Mouse (Mus musculus): ENCODE measurements around the gene Deaf1. TPM values are rescaled to one million over a fixed set of nuclear protein-coding genes. Genes with fewer than 3 reads are reported as not detected.

Deaf1 gene
- total RNA-seq, 2 experiments from 2014 or later = 13.3 to 14.0 TPM

DNA sequence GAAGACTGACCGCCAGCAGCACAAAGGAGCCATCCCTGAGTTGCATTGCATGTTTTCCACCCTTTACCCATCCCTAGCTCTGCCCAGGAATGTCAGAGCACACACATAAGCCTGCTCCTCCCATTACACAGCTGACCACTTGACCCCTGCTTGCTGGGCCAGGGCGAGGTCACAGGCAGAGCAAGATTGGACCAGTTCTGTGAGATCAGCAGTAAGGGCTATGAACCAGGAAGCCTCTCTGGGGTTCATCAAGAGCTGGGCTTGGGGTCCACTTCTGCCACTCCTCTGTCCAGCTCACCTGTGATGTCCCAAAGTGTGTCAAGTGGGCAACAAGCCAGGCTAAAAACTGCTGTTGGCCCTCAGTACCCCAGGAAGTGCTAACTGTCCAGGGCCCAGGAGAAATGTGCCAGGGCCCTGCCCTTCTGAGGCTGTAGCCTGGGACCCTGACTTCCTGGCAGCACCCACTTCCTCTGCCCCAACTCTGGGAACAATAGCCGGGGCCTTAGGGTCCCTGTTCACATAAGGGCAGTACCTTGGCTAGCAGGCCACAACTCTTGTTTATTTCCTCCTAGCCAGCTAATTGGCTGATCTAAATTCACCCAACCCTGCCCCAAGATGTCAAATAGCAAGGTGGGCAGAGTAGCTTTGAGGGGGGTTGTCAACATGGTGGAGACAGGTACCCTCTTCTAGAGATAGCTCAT, 10.4 kb upstream of the Deaf1 start:
- peak overlapping the region; percentile 64 for H3K4me3 ChIP-seq
- DNase-seq = no peak
- intact Hi-C loops (cut with DNase I) = no loop called here
- no peak for TF ChIP-seq CTCF (IDR thresholded peaks at IDR 0.05)
- H3K27ac ChIP-seq = peak overlapping the region; percentile 74

DNA sequence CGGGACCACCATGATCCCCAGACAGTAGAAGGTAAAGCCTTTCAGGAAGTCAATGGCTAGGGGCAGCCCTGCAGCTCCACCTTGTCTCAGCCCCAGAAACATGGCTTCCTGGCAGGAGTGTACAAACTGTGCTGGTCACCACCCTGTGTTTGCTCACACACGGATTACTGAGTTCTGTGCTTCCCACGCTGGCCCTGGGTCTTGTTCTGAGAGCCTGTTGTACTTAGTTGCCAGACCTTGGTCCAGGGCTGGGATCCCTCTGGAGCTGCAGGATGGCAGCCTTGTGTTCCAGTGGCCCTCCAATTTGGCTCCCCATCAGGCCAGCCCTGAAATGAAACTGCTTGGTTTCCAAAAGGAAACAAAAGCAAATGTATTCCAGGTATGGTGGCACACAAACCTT, 8.8 kb upstream of the Deaf1 start:
- no peak overlapping the region for H3K27ac ChIP-seq
- DNase-seq = no peak
- TF ChIP-seq CTCF (IDR thresholded peaks at IDR 0.05) = no peak
- intact Hi-C loops (cut with DNase I) = no loop called here
- H3K4me3 ChIP-seq = no peak overlapping the region

DNA sequence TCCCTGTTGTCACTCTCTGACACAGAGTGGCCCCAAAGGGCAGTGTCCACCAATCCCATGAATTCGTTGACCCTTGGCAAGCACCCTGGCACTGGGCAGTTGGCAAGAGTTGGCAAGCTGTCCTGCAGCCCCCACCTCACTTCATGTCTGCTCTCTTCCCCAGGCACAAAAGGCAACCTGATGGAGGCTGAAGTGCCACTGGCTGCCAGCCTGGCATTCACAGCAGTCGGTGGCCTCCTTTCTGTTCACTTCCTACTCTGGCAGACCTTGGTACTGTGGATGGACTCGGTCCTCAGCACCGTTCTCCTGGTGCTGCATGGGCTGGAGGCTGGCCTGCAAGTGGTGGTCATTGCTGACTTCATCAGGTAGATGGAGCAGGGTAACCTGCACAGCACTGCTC, 8.2 kb upstream of the Deaf1 start:
- intact Hi-C loops (cut with DNase I) = no loop called here
- Histone ChIP-seq H3K4me3 (no peak overlapping the region), H3K27ac (0 out of 2 replicates have a peak overlapping the region, but pooled peaks have one; percentile 20)
- TF ChIP-seq CTCF (IDR thresholded peaks at IDR 0.05) = no peak
- no peak for DNase-seq

DNA sequence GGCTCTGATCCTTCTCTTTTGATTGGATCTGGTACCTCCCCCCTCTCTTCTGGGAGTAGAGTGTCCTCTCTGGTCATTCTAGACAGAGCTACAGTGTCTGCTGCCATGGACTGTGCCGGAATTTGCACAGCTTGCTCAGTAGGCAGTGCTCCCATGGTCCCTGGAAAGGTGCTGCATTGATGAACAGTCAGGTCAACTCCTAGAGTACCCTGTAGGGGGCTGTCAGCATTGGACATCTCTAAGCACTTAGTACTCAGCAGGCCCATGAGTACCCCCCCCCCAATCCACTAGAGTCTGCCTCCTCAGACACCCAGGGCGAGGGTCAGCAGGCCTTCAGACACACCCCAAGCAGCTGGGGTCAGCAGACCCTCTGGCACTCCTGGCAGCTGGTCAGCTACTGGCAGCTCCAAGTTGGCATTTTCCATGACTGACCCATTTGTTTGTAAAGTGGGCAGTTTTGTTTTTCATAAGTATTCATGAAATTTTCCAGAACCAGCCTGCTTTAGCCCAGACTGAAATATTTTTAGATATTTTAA, 7.6 kb upstream of the Deaf1 start:
- no peak overlapping the region for H3K4me3 ChIP-seq
- 0 out of 2 replicates have a peak overlapping the region, but pooled peaks have one; percentile 6 for H3K27ac ChIP-seq
- DNase-seq = no peak
- intact Hi-C loops (cut with DNase I) = no loop called here
- no peak for TF ChIP-seq CTCF (IDR thresholded peaks at IDR 0.05)

DNA sequence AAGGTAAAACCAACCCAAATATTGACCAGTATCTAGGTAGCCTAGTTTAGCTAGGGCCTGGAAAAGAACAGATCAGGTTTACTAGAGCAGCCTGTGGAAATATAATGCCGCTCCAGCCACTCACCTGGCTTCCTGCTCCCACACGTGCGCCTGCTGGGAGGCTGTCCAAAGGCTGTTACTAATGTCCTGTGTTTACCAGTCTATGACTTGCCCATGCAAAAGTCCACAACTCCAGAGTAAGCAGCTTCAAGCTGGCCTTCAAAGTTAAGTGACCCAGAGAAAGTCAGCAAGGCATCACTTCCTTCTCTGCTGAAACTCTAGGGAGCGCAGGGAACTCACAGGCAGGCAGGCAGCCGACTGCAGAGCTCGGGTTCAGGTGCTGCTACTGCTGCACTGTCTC, 4.5 kb upstream of the Deaf1 start:
- TF ChIP-seq CTCF (IDR thresholded peaks at IDR 0.05) = no peak
- no peak overlapping the region for H3K4me3 ChIP-seq
- no peak for DNase-seq
- no peak overlapping the region for H3K27ac ChIP-seq
- intact Hi-C loops (cut with DNase I) = no loop called here

DNA sequence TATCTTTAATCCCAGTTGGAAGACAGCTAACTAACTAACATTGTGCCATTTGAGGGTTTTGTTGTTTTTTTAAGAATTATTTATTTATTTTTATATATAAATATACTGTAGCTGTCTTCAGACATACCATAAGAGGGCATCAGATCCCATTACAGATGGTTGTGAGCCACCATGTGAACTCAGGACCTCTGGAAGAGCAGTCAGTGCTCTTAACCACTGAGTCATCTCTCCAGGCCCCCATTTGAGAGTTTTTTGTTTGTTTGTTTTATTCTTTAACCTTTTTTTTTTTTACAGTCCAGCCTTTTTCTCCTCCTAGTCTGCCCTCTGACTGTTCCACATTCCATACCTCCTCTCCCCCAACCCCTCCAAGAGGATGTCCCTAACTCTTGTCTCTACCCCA, 3.2 kb upstream of the Deaf1 start:
- TF ChIP-seq CTCF (IDR thresholded peaks at IDR 0.05) = no peak
- intact Hi-C loops (cut with DNase I) = no loop called here
- no peak overlapping the region for H3K27ac ChIP-seq

DNA sequence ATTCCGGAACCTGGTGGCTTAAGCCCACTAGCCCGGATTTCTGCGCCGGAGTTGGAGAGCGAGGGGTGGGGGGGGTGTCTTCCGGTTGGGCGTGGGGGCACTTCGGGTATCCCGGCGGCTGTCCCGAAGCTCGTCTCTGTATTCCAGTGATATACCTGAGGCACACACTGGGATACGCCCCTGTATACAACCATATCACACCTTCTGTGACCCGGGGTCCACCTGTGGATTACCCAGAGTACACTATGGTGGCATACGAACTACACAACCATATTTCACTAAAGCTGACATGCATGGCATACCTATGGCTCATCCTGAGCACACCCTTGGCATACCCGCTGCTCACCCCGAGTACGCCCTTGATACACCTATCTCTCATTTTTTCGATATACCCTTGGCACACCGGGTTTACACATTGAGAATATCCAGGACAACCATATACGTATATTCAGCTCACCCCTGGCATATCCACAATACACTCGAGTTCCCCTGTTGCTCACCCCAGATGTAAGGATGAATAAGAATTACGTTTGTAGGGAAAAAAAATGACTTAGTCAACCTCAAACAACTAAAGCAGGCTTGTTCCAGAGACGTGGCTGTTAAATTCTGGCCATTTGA, 992 bp upstream of the Deaf1 start:
- intact Hi-C loops (cut with DNase I) = no loop called here
- TF ChIP-seq CTCF (IDR thresholded peaks at IDR 0.05) = no peak
- Histone ChIP-seq H3K4me3 (peak overlapping the region; percentile 93), H3K27ac (peak overlapping the region; percentile 98)
- DNase-seq = no peak

More for the DNA sequence above, 3.2 kb upstream of the Deaf1 start:
- DNase-seq = no peak
- H3K4me3 ChIP-seq = no peak overlapping the region

DNA sequence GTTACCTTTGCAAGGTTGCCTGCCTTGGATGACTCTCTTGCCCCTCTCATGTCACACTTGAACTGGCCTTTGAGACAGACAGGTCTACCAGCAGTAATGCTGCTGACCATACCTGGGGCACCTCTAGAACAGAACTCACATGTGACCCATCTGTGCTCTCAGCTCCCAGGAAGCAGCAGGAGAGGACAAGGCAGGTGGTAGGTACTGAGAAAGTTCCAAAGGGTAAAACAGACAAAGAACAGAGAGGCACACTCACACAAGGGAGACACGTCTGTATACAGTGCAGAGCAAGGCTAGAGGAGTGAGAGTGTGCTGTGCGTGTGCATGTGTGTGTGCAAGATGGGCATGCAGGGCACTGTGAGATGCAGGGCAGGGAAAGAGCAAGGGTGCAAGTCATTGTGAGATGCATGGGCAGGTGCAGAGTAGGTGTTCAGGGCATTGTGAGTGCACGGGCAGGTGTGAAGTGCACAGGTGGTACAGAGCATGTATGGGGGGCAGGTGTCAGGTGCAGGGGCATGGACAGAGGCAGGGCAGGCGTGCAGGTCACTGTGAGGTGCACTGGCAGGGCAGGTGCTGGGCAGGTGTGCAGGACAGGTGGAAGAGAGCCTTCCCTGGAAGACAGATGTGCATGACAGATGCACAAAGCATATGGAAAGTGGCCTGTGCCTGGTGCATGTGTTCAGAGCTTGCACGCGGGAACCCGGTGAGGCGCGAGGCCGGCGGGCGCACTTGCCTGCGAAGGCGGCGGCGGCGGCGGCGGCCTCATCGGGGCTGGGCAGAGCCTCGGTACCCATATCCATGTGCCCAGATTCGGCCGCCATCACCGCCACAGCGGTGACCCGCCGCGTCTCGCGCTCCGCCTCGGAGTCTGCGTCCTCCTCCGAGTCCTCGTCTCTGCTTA, 694 bp downstream of the Deaf1 start:
- intact Hi-C loops (cut with DNase I) = no loop called here
- H3K27ac ChIP-seq = peak overlapping the region; percentile 98
- no peak for DNase-seq
- TF ChIP-seq CTCF (IDR thresholded peaks at IDR 0.05) = no peak
- H3K4me3 ChIP-seq = peak overlapping the region; percentile 93

DNA sequence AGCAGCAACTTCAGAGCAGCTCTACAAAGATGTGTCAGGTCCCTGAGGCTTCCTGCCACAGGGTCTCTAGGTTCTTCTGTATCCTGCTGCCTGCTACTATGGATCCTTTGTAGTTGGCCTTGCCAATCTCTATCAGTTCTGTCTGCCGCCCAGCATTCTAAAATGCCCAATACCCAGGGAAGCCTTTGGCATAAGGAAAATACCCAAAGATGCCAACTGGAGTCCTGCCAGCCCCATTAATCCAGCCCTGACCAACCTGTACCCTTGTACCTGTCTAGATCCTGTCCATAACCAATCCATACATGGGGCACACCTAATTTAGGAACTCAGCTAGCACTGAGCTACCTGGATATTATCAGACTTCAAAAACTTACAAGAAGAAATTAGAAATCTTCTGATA, 2.8 kb downstream of the Deaf1 start:
- intact Hi-C loops (cut with DNase I) = no loop called here
- TF ChIP-seq CTCF (IDR thresholded peaks at IDR 0.05) = no peak
- no peak overlapping the region for H3K27ac ChIP-seq
- H3K4me3 ChIP-seq = no peak overlapping the region
- DNase-seq = no peak

DNA sequence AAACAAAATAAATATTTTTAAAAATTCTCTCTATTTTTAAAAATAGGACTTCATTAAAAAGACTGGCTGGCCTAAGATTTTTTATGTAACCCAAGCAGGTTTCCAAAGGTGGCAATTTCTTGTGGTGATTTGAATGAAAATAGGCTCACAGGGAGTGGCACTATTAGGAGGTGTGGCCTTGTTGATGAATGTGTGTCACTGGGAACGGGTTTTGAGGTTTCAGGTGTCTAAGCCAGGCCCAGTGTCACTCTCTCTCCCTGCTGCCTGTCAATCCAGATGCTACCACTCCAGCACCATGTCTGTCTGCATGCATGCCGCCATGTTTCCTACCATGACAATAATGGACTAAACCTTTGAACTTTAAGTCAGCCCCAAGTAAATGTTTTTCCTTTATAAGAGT, 8.0 kb downstream of the Deaf1 start:
- no peak for TF ChIP-seq CTCF (IDR thresholded peaks at IDR 0.05)
- Histone ChIP-seq H3K27ac (no peak overlapping the region), H3K4me3 (no peak overlapping the region)
- intact Hi-C loops (cut with DNase I) = no loop called here
- no peak for DNase-seq

DNA sequence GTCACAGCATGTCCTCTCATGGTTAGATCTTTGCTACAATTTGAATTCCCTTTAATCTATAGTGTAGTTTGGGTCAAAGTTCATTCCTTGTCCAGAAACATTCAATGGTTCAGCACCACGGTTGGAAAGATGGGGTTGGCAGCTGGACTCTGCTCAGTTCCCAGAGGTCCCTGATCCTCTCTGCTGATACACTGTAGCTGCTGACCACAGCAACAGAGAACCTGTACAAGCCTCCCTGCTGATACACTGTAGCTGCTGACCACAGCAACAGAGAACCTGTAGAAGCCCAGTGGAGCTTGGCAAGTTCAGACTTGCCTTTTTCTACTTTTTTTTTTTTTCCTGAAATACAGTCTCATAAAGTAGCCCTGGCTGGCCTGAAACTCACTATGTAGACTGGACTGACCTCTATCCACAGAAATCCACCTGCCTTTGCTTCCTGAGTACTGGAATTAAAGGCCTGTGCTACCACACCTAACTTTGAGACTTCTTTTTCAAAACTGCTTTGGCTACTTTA, 9.8 kb downstream of the Deaf1 start:
- H3K4me3 ChIP-seq = no peak overlapping the region
- intact Hi-C loops (cut with DNase I) = no loop called here
- H3K27ac ChIP-seq = no peak overlapping the region
- DNase-seq = no peak
- no peak for TF ChIP-seq CTCF (IDR thresholded peaks at IDR 0.05)

DNA sequence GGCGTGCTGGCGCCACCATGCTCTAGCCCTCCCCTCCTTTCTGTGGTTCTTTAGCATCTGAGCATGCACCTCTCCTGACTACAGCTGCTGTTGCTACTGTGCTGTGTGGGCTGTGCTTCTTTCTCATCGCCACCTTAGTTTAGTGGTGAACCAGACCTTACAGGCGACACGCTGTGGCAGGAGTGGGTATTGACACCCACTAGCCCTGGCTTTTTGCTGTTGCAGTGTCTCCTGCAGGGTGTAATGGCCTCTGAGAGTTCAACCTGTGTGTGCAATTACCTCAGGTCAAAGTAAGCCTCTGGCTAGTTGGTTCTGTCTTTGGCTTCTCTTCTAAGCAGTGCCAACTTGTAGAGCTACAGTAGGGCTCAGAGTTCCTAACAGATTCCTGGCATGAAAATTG, 11.5 kb downstream of the Deaf1 start:
- Histone ChIP-seq H3K27ac (no peak overlapping the region), H3K4me3 (no peak overlapping the region)
- no peak for DNase-seq
- peak; percentile 39 for TF ChIP-seq CTCF (IDR thresholded peaks at IDR 0.05)
- intact Hi-C loops (cut with DNase I) = no loop called here
